Mouse (Mus musculus) NIH3T3 (cell line): ENCODE measurements around the gene Echs1.
"Not testable (repeated sequence)": the region's sequence is repeated elsewhere in the genome, so short reads cannot be mapped to it uniquely, and the experiment has no call there.

Experiments
- DNase-seq: peaks from one replicate; pipeline ENCODE4 v3.0.0-alpha.2; 2012; ENCODE audit warnings: low read depth

The Echs1 gene

GRCm38 (mm10) chr7:140116329-140117054 lies at the start of gene Echs1:
Gene Echs1, minus strand, starts transcription at chr7:140116476.
- peak; percentile 92 for DNase-seq

DNA sequence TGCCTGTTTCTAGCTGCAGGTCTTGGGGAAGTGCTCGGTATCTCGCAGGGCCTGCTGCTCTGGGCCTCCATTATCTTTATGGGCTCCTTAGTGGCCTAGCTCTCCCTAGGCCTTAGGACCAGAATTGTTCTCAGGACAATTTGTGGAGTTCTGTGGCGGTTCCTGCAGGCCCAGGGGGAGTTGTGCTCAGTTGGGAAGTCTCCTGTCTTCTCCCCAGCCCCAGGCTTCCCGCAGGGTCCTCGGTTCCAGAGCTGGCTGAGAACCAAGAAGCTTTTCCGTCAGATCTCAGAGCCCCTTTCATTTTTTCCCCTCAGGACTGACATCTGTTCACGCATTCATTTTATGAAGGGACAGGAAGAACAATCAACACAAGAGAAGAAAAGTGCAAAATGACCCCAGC lies 48.4 kb upstream of the Echs1 start, which contains the start of gene Olfr522:
TSS of gene Olfr522 (minus strand) at position 101 of the 400 bp plus-strand sequence.
- DNase-seq, result no peak

- DNase-seq, result no peak
Measured at GRCm38 (mm10) chr7:140160363-140160762, 44.1 kb upstream of the Echs1 start.

DNA sequence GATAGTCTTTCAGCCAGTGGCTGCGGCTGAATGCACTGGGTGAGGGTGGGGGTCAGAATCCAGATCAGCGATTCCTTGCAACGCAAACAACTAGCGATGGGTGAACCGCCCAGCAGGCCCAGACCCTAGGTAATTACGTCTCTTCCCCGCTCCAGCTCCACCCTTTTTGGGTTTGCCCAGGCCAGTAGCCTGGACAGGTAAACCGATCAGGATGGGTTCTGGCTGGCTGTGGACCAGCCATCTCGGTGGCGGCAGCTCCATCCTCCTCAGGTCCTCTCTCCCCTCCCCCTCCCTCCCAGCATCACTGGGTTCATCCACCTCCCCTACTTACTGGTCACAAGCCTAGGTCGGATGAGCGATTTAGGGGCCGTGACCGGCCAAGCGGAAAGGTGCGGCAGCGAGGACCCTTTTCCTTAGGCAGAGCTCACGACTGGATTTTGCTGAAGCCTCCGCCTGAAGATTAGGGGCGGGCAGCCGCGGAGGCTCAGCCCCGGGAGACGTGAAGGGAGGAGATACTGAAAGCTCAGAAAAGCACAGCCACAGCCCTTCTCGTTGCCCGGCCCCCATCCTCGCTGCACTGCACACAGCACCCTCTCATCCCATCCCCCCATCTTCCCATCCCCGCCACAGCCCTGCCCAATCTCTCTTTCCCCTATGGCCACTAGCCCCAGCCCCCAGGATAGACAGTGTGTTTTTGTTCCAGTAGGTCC lies 38.1 kb upstream of the Echs1 start, which contains the start of gene Sprn:
TSS of gene Sprn (minus strand) at position 660 of the 710 bp plus-strand sequence.
- DNase-seq, result no peak

DNA sequence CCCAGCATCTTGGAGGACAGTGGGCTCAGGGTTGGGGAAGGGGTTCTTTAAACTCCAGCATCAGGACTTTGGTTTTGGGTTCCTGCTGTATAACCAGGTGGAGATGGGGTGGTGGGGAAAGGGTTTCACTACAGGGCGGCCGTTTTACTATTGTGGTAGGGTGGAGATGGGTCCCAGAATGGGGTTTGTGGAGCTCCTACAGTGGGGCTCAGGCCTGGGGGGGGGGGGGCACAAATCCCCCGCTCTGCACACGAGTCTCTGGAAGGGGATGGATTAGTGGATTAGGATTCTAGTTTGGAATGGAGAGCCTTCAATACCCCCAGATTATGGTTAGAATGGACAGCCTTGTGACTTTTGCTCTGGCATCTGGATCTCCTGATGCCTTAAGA lies 37.5 kb upstream of the Echs1 start:
- DNase-seq, result no peak

- DNase-seq, result no peak
Measured at GRCm38 (mm10) chr7:140153383-140153782, 37.1 kb upstream of the Echs1 start.

DNA sequence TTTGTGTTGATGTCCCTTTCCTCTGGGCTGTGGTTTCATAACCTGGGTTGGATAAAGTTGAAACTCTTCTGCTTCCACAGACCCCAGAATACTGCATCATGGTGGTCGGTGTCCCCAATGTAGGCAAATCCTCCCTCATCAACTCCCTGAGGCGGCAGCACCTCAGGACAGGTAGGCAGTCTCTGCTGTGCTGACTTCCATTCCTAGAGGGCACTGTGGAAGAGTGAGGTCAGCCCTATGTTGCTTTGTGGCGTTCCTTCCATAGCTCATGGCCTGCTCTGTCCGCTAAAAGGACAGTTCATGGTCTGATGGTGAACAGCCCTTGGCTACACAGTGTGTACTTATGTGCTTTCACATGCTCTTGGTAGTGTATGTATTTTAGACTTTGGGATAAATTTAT lies 28.3 kb upstream of the Echs1 start:
- no peak for DNase-seq

- DNase-seq, result peak; percentile 86
Measured at GRCm38 (mm10) chr7:140141350-140141749, 25.1 kb upstream of the Echs1 start.

- DNase-seq, result no peak
Measured at GRCm38 (mm10) chr7:140138021-140138310, 21.7 kb upstream of the Echs1 start.

GRCm38 (mm10) chr7:140137135-140138020 lies 21.1 kb upstream of the Echs1 start, which contains the start of gene Mtg1:
Gene Mtg1, plus strand, starts transcription at chr7:140137564.
- peak; percentile 96 for DNase-seq

GRCm38 (mm10) chr7:140135106-140135770 lies 19.0 kb upstream of the Echs1 start:
- no peak for DNase-seq

DNA sequence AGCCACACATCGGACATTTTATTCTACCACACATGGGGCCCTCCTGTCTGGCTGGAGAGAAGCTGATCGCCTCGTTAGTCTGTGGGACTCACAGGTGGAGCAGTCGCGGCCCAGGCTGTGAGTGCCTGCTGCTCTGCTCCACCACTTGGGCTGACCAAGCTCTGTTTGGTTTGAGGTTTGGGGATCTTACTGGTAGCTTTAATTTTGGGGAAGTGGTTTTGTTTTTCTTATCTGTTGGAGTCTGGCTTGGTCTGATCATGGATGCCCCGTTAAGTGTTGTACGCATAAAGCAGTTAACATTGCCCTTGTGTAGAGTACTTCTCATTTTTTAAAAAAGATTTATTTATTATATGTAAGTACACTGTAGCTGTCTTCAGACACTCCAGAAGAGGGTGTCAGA lies 17.8 kb upstream of the Echs1 start:
- DNase-seq, result not testable (repeated sequence)

GRCm38 (mm10) chr7:140132184-140132583 lies 15.9 kb upstream of the Echs1 start:
- not testable (repeated sequence) for DNase-seq

GRCm38 (mm10) chr7:140127911-140128310 lies 11.6 kb upstream of the Echs1 start:
- DNase-seq, result no peak

GRCm38 (mm10) chr7:140126934-140127333 lies 10.7 kb upstream of the Echs1 start:
- DNase-seq, result no peak

GRCm38 (mm10) chr7:140126022-140126350 lies 9.7 kb upstream of the Echs1 start:
- DNase-seq, result no peak

GRCm38 (mm10) chr7:140125278-140126021 lies 9.2 kb upstream of the Echs1 start:
- peak; percentile 94 for DNase-seq

DNA sequence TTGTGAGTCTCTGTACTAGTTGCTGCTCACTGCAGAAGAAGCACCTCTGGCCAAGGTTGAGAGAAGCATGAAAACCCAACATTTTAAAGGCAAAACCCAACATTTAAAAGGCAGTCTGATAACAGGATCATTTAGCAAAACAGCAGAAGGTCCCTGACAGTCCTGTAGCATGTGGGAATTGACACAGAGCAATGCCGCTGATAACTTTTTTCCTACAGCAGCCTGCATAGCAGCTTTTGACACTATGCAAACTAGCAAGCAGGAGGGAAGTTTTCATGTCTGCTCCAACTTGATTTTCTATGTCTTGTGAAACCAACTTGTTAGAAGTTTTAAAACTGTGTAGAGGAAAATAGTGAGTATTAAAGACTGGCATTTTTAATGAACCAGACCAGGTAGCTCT lies 8.1 kb upstream of the Echs1 start:
- no peak for DNase-seq

DNA sequence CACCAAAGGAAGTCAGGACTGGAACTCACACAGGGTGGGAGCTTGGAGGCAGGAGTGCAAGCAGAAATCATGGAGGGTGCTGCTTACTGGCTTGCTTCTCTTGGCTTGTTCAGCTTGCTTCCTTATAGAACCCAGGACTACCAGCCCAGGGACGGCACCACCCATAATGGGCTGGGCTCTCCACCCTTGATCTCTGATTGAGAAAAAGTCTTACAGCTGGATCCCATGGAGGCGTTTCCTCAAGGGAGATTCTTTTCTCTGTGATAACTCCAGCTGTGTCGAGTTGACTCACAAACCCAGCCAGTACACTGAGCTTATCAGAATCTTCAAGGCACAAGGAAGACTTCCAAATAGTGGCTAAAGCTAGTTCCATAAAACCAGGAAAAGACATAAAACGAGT lies 6.5 kb upstream of the Echs1 start:
- DNase-seq, result peak; percentile 34

GRCm38 (mm10) chr7:140121338-140121910 lies 5.1 kb upstream of the Echs1 start:
- DNase-seq, result peak; percentile 45

GRCm38 (mm10) chr7:140120484-140120883 lies 4.2 kb upstream of the Echs1 start:
- DNase-seq, result no peak
